Mouse (Mus musculus) embryonic fibroblast, embryonic 13.5 days (primary cell): Measurements from ENCODE around the gene 4933424G06Rik. TPM values are rescaled to one million over a fixed set of nuclear protein-coding genes. Genes with fewer than 3 reads are reported as not detected.

Experiments used
- H3K27ac ChIP-seq: 2 replicates; pipeline ENCODE4 v1.5.1; 2012; ENCODE audit warnings: low read length, control low read depth, inconsistent platforms; ENCODE audit not compliant: insufficient read depth
- H3K4me1 ChIP-seq: 2 replicates; pipeline ENCODE4 v1.6.1; 2011; ENCODE audit warnings: low read length; ENCODE audit not compliant: control insufficient read depth, insufficient read depth
- H3K4me3 ChIP-seq: 2 replicates; pipeline ENCODE4 v1.5.1; 2011; ENCODE audit warnings: mild to moderate bottlenecking, control low read depth, low read length; ENCODE audit not compliant: insufficient read depth
- CTCF ChIP-seq: IDR thresholded peaks from 2 replicates; pipeline ENCODE4 v1.5.1; 2011; ENCODE audit warnings: mild to moderate bottlenecking, control low read depth, low read length, moderate library complexity, borderline replicate concordance; ENCODE audit not compliant: insufficient read depth
- POLR2A ChIP-seq: IDR thresholded peaks from 2 replicates; pipeline ENCODE4 v1.6.1; 2011; ENCODE audit warnings: low read depth, mild to moderate bottlenecking, control low read depth, low read length, moderate library complexity
- polyA plus RNA-seq: library from polyadenylated mRNA; stranded (reverse); fragments of >200 nt; gene quantifications from 2 replicates; pipeline ENCODE4 v1.2.4, GENCODE M21; 2011; ENCODE audit warnings: low read depth; ENCODE audit not compliant: missing spikeins, insufficient read length

The 4933424G06Rik gene
- polyA plus RNA-seq, 1 experiment = 0.88 TPM

DNA sequence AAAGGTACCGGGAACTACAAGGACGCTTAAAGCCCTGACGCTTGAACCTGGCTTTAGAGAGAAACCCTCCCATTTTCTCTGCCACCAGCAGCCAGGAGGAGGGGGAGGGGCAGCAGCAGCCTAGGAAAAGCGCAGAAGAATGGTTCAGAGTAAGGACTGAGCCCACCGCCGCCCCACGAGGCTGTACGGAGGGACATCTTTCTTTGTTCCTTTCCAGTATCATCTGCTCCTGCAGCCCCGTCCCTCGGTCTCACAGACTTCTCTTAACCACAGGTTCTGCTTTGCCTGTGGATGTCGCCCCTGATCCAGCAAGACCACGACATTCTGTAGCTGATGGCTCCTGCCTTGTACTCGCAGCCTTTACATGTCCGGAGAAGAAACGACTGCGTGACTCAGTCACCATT lies 75.3 kb downstream of the 4933424G06Rik start:
- Histone ChIP-seq H3K4me1 (no peaks in the 10 kb centered on the region), H3K4me3 (peak overlapping the region; percentile 26), H3K27ac (no peak overlapping the region)
- TF ChIP-seq POLR2A (no peak), CTCF (no peak)

DNA sequence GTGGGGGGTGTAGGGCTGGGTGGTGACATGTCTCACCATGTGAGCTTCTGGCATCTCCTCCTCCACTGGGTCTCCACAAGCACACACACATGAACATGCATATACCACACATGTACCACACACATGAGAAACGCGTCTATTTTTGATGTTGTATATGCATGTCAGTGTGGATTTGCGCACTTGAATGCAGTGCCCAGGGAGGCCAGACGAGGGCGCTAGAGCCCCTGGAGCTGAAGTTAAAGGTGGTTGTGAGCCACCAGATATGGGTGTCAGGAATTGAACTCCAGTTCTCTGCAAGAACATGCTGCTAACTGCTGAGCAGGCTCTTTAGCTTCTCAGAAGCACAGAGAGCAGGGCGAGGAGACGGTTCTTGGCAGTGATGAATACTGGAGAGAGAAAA lies 76.4 kb downstream of the 4933424G06Rik start:
- TF ChIP-seq CTCF = peak; percentile 20; the same call in 1 of the 2 replicates
- no peak for TF ChIP-seq POLR2A
- Histone ChIP-seq H3K4me1 (no peaks in the 10 kb centered on the region), H3K27ac (no peak overlapping the region), H3K4me3 (no peak overlapping the region)

DNA sequence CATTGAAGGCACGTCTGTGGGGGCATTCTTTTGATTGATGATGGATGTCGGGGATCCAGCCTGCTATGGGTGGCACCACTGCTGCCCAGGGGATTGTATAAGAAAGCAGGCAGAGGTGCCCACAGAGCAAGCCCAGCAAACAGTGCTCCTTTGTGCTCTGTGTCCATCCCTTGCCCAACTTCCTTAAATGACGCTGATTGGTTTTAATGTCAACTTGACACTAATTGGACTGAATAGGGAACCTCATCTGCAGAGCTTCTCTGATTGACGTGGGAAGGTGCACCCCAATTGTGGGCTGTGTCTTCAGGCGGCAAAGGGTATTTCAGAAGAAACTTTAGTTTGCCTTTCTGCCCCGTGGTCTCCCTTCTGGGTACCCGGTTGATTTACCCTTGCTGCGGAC lies 79.5 kb downstream of the 4933424G06Rik start:
- no peaks in the 10 kb centered on the region for H3K4me1 ChIP-seq
- TF ChIP-seq POLR2A = no peak
- TF ChIP-seq CTCF = no peak
- H3K4me3 ChIP-seq = no peak overlapping the region
- H3K27ac ChIP-seq = no peak overlapping the region

GRCm38 (mm10) chr1:36796711-36797110 lies 86.8 kb downstream of the 4933424G06Rik start:
- H3K27ac ChIP-seq = no peak overlapping the region
- H3K4me3 ChIP-seq = no peak overlapping the region
- H3K4me1 ChIP-seq = no peaks in the 10 kb centered on the region
- TF ChIP-seq POLR2A (no peak), CTCF (no peak)

DNA sequence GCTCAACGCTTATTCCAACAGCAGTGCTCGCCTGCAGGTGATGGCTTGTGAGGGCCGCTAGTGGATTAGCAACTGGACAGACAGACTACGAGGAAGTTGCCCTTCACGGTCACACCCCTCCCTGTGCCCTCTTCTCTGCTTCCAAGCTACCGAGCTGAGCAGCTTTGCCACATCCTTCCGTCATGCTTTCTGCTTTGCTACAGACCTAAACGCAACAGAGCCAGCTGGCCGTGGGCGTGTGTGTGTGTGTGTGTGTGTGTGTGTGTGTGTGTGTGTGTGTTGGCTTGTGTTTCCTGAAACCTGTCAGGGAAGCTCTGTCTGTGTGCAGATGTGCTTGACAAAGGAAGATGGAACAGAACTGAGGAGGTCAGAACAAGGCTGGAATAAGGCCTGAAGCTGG lies 87.5 kb downstream of the 4933424G06Rik start:
- H3K4me1 ChIP-seq = no peaks in the 10 kb centered on the region
- TF ChIP-seq POLR2A = no peak
- TF ChIP-seq CTCF = no peak
- H3K27ac ChIP-seq = no peak overlapping the region
- H3K4me3 ChIP-seq = no peak overlapping the region

DNA sequence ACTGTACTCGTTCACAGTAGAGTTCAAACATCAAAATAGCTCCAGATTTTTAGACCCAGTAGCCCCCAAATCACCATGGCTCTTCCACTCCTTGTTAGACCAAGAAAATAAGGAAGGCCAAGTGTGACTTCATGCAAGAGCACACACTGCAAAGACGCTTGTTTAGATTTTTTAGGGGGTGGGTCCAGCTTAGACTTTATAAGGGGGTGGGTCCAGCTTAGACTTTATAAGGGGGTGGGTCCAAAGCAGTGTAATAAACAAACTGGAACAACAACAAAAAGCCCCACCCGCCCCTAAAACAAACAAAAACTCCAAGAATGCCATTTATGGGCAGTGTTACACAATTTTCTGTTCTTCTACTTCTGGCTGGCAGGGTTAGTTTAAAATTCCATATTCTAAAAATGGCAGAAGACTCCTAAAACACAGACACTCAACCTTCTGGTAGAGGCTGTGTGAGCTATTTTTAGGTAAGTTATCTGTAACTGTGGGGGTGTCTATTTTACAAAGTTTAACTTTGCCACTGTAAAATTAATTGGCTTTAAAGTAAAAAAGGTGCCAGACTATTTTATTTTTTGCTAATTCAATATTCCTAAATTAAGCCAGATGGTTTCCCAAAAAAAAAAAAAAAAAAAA lies 90.5 kb downstream of the 4933424G06Rik start:
- TF ChIP-seq POLR2A (no peak), CTCF (no peak)
- Histone ChIP-seq H3K4me1 (no peaks in the 10 kb centered on the region), H3K4me3 (no peak overlapping the region), H3K27ac (no peak overlapping the region)

- Histone ChIP-seq H3K27ac (no peak overlapping the region), H3K4me1 (no peaks in the 10 kb centered on the region), H3K4me3 (no peak overlapping the region)
- TF ChIP-seq CTCF = no peak
- TF ChIP-seq POLR2A = no peak
Measured at GRCm38 (mm10) chr1:36804259-36804658, 94.3 kb downstream of the 4933424G06Rik start.

DNA sequence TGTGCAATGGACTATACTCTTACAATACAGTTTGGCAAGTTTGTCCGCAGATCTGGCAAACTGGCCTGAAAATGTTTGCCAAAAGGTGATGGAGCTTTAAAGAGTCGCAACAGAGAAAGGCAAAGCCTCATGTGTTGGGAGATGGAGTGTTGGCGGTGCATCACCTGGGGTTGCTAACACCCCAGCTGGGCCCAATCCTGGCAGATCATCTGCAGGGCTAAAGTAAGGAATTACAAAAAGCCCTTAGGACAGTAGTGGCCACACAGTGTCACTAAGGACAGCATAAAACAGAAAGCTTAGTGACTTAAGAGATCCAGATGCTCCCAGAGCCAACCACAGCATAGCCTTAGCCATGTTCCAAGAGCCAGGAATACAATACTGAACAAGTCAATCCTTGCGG lies 94.9 kb downstream of the 4933424G06Rik start:
- Histone ChIP-seq H3K27ac (no peak overlapping the region), H3K4me3 (no peak overlapping the region)
- TF ChIP-seq CTCF = no peak
- TF ChIP-seq POLR2A = no peak

GRCm38 (mm10) chr1:36806181-36806905 lies 96.4 kb downstream of the 4933424G06Rik start:
- Histone ChIP-seq H3K4me3 (no peak overlapping the region), H3K27ac (no peak overlapping the region), H3K4me1 (no peaks in the 10 kb centered on the region)
- TF ChIP-seq POLR2A (no peak), CTCF (no peak)

More for the DNA sequence above, 94.9 kb downstream of the 4933424G06Rik start:
- no peaks in the 10 kb centered on the region for H3K4me1 ChIP-seq

DNA sequence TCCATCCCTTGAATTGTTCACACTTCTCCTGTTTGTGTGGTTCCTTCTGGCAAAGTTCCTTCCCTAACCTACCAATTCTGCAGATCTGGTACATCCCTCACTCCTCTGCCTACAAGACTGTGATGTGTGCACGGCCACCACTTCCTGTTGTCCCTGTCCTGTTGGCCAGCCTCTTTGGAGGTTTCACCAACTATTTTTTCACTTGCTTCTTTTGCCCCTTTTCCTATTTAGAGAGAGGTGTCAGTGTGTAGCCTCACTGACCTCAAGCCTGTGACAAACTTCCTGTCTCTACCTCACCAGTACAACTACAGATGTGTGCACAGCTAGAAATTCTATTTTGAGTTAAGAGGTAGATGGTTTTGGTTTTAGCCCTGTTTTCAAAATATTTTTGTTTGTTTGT lies 97.1 kb downstream of the 4933424G06Rik start:
- no peak overlapping the region for H3K27ac ChIP-seq
- no peak overlapping the region for H3K4me3 ChIP-seq
- no peaks in the 10 kb centered on the region for H3K4me1 ChIP-seq
- no peak for TF ChIP-seq POLR2A
- no peak for TF ChIP-seq CTCF

Other genes starting within 250 kb of the 4933424G06Rik start
- 10.4 and 11.6 TPM in 2 replicates for gene Cnnm4, start 238.5 kb upstream of the 4933424G06Rik start, polyA plus RNA-seq
- gene Cnnm3, start 198.3 kb upstream of the 4933424G06Rik start, polyA plus RNA-seq = 4.0 and 6.2 TPM in 2 replicates
- gene Ankrd23, start 173.3 kb upstream of the 4933424G06Rik start, polyA plus RNA-seq = 2.9 and 6.7 TPM in 2 replicates
- gene Gm42417, start 170.7 kb upstream of the 4933424G06Rik start, polyA plus RNA-seq = 1.6 TPM in 1 of 2 replicates, not detected in the other
- gene Ankrd39, start 162.7 kb upstream of the 4933424G06Rik start, polyA plus RNA-seq = 7.7 and 8.0 TPM in 2 replicates
- 11.8 and 20.5 TPM in 2 replicates for gene Sema4c, start 151.8 kb upstream of the 4933424G06Rik start, polyA plus RNA-seq
- not detected in 2 replicates for gene Fam178b, start 27.0 kb upstream of the 4933424G06Rik start, polyA plus RNA-seq
- 379 and 417 TPM in 2 replicates for gene Cox5b, start 18.7 kb upstream of the 4933424G06Rik start, polyA plus RNA-seq
- 109 and 120 TPM in 2 replicates for gene Actr1b, start 4.3 kb downstream of the 4933424G06Rik start, polyA plus RNA-seq
- gene Zap70, start 51.6 kb downstream of the 4933424G06Rik start, polyA plus RNA-seq = not detected in 2 replicates
- gene Tmem131, start 233.5 kb downstream of the 4933424G06Rik start, polyA plus RNA-seq = 56.8 and 62.3 TPM in 2 replicates